Mouse (Mus musculus): ENCODE measurements around the gene Gm26566. TPM values are rescaled to one million over a fixed set of nuclear protein-coding genes. Genes with fewer than 3 reads are reported as not detected.
A peak's percentile ranks its signal among the peaks of the same experiment; 100 is the strongest.
"Not testable (repeated sequence)": the region's sequence is repeated elsewhere in the genome, so short reads cannot be mapped to it uniquely, and the experiment has no call there.

The Gm26566 gene
- polyA plus RNA-seq, 1 experiment, result 1.2 TPM

GRCm38 (mm10) chr4:88741426-88741825 is 19.8 kb downstream of the Gm26566 start:
- 89% methylated on average over 4 of the region's 4 CpGs for WGBS
- Histone ChIP-seq H3K27me3 (ENCODE audit: control insufficient read depth, insufficient read depth, low read length) (no peaks in the 10 kb centered on the region), H3K4me1 (ENCODE audit: control insufficient read depth, insufficient read depth, low read length) (no peaks in the 10 kb centered on the region), H3K4me3 (replicated peaks; ENCODE audit: insufficient read depth, low read depth, low read length) (no peak overlapping the region), H3K27ac (ENCODE audit: insufficient read depth, low read length) (no peak overlapping the region)
- DNase-seq, result no peak
- TF ChIP-seq POLR2A (IDR thresholded peaks at IDR 0.05; ENCODE audit: borderline replicate concordance, insufficient read depth, low read length) (no peak), CTCF (IDR thresholded peaks at IDR 0.05; ENCODE audit: borderline replicate concordance, insufficient read depth, low read depth, low read length) (no peak)

- H3K4me3 ChIP-seq (replicated peaks; ENCODE audit: insufficient read depth, low read depth, low read length), result no peak overlapping the region
- TF ChIP-seq POLR2A (IDR thresholded peaks at IDR 0.05; ENCODE audit: borderline replicate concordance, insufficient read depth, low read length) (no peak), CTCF (IDR thresholded peaks at IDR 0.05; ENCODE audit: borderline replicate concordance, insufficient read depth, low read depth, low read length) (no peak)
- H3K27me3 ChIP-seq (ENCODE audit: control insufficient read depth, insufficient read depth, low read length), result no peaks in the 10 kb centered on the region
- H3K4me1 ChIP-seq (ENCODE audit: control insufficient read depth, insufficient read depth, low read length), result no peaks in the 10 kb centered on the region
- H3K27ac ChIP-seq (ENCODE audit: insufficient read depth, low read length), result no peak overlapping the region
- DNase-seq, result no peak
- WGBS, result 74% methylated on average over 7 of the region's 7 CpGs
Observed at GRCm38 (mm10) chr4:88742771-88743371, 21.3 kb downstream of the Gm26566 start.

GRCm38 (mm10) chr4:88744207-88744606 is 22.6 kb downstream of the Gm26566 start:
- H3K4me3 ChIP-seq (replicated peaks; ENCODE audit: insufficient read depth, low read depth, low read length), result no peak overlapping the region
- no peaks in the 10 kb centered on the region for H3K27me3 ChIP-seq (ENCODE audit: control insufficient read depth, insufficient read depth, low read length)
- H3K27ac ChIP-seq (ENCODE audit: insufficient read depth, low read length), result no peak overlapping the region
- no peak for DNase-seq
- WGBS, result 59% methylated on average over 3 of the region's 3 CpGs
- no peaks in the 10 kb centered on the region for H3K4me1 ChIP-seq (ENCODE audit: control insufficient read depth, insufficient read depth, low read length)
- peak; percentile 44; the same call in 1 of the 2 replicates for TF ChIP-seq CTCF (IDR thresholded peaks at IDR 0.05; ENCODE audit: borderline replicate concordance, insufficient read depth, low read depth, low read length)
- TF ChIP-seq POLR2A (IDR thresholded peaks at IDR 0.05; ENCODE audit: borderline replicate concordance, insufficient read depth, low read length), result no peak

GRCm38 (mm10) chr4:88749926-88750325 is 28.3 kb downstream of the Gm26566 start:
- H3K4me1 ChIP-seq (ENCODE audit: control insufficient read depth, insufficient read depth, low read length), result no peaks in the 10 kb centered on the region
- H3K27ac ChIP-seq (ENCODE audit: insufficient read depth, low read length), result no peak overlapping the region
- H3K4me3 ChIP-seq (replicated peaks; ENCODE audit: insufficient read depth, low read depth, low read length), result no peak overlapping the region
- no peaks in the 10 kb centered on the region for H3K27me3 ChIP-seq (ENCODE audit: control insufficient read depth, insufficient read depth, low read length)
- WGBS, result 33% methylated on average over 6 of the region's 6 CpGs
- DNase-seq, result no peak
- TF ChIP-seq POLR2A (IDR thresholded peaks at IDR 0.05; ENCODE audit: borderline replicate concordance, insufficient read depth, low read length) (no peak), CTCF (IDR thresholded peaks at IDR 0.05; ENCODE audit: borderline replicate concordance, insufficient read depth, low read depth, low read length) (no peak)

- DNase-seq, result peak; percentile 77 to 80
- not testable (repeated sequence) for H3K27me3 ChIP-seq (ENCODE audit: control insufficient read depth, insufficient read depth, low read length); H3K4me3 ChIP-seq (replicated peaks; ENCODE audit: insufficient read depth, low read depth, low read length); H3K27ac ChIP-seq (ENCODE audit: insufficient read depth, low read length); H3K4me1 ChIP-seq (ENCODE audit: control insufficient read depth, insufficient read depth, low read length)
- 84% methylated on average over 15 of the region's 15 CpGs for WGBS
Observed at GRCm38 (mm10) chr4:88754818-88755340, 33.3 kb downstream of the Gm26566 start, which contains the start of gene Gm13271. Gene Gm13271, plus strand, starts transcription at chr4:88754868.

GRCm38 (mm10) chr4:88756581-88757513 is 35.2 kb downstream of the Gm26566 start:
- H3K4me3 ChIP-seq (replicated peaks; ENCODE audit: insufficient read depth, low read depth, low read length), result peak overlapping the region; percentile 70
- not testable (repeated sequence) for H3K4me1 ChIP-seq (ENCODE audit: control insufficient read depth, insufficient read depth, low read length); H3K27me3 ChIP-seq (ENCODE audit: control insufficient read depth, insufficient read depth, low read length)
- 9% methylated on average over 28 of the region's 31 CpGs for WGBS
- peak overlapping the region; percentile 41; the same call in 1 of the 2 replicates for H3K27ac ChIP-seq (ENCODE audit: insufficient read depth, low read length)
- DNase-seq, result peak; percentile 17 to 25

- 0% methylated on average over 21 of the region's 21 CpGs for WGBS
Observed at GRCm38 (mm10) chr4:88757628-88758031, 36.0 kb downstream of the Gm26566 start.

GRCm38 (mm10) chr4:88758751-88759150 is 37.1 kb downstream of the Gm26566 start:
- not testable (repeated sequence) for H3K27me3 ChIP-seq (ENCODE audit: control insufficient read depth, insufficient read depth, low read length); H3K27ac ChIP-seq (ENCODE audit: insufficient read depth, low read length); DNase-seq; H3K4me3 ChIP-seq (replicated peaks; ENCODE audit: insufficient read depth, low read depth, low read length); H3K4me1 ChIP-seq (ENCODE audit: control insufficient read depth, insufficient read depth, low read length)
- WGBS, result 91% methylated on average over 9 of the region's 9 CpGs

More at GRCm38 (mm10) chr4:88757628-88758031, 36.0 kb downstream of the Gm26566 start:
- H3K4me1 ChIP-seq (ENCODE audit: control insufficient read depth, insufficient read depth, low read length); H3K27me3 ChIP-seq (ENCODE audit: control insufficient read depth, insufficient read depth, low read length); H3K27ac ChIP-seq (ENCODE audit: insufficient read depth, low read length): not testable (repeated sequence)
- peak overlapping the region; percentile 70 for H3K4me3 ChIP-seq (replicated peaks; ENCODE audit: insufficient read depth, low read depth, low read length)
- TF ChIP-seq CTCF (IDR thresholded peaks at IDR 0.05; ENCODE audit: borderline replicate concordance, insufficient read depth, low read depth, low read length) (peak; percentile 70), POLR2A (IDR thresholded peaks at IDR 0.05; ENCODE audit: borderline replicate concordance, insufficient read depth, low read length) (peak; percentile 20; the same call in 1 of the 2 replicates)
- peak; percentile 89 to 94 for DNase-seq

- not testable (repeated sequence) for H3K27me3 ChIP-seq (ENCODE audit: control insufficient read depth, insufficient read depth, low read length); H3K27ac ChIP-seq (ENCODE audit: insufficient read depth, low read length); H3K4me3 ChIP-seq (replicated peaks; ENCODE audit: insufficient read depth, low read depth, low read length); H3K4me1 ChIP-seq (ENCODE audit: control insufficient read depth, insufficient read depth, low read length)
- peak; percentile 45 to 47 for DNase-seq
- WGBS, result 24% methylated on average over 9 of the region's 14 CpGs
Observed at GRCm38 (mm10) chr4:88759610-88760268, 38.1 kb downstream of the Gm26566 start, which contains the start of gene Gm13283. Gene Gm13283, plus strand, starts transcription at chr4:88760119.

GRCm38 (mm10) chr4:88760431-88760830 is 38.8 kb downstream of the Gm26566 start:
- H3K27me3 ChIP-seq (ENCODE audit: control insufficient read depth, insufficient read depth, low read length); H3K27ac ChIP-seq (ENCODE audit: insufficient read depth, low read length); H3K4me3 ChIP-seq (replicated peaks; ENCODE audit: insufficient read depth, low read depth, low read length); H3K4me1 ChIP-seq (ENCODE audit: control insufficient read depth, insufficient read depth, low read length): not testable (repeated sequence)
- DNase-seq, result peak; percentile 74 to 79
- under 1% methylated on average over 28 of the region's 28 CpGs for WGBS

GRCm38 (mm10) chr4:88761776-88762175 is 40.2 kb downstream of the Gm26566 start:
- not testable (repeated sequence) for H3K27ac ChIP-seq (ENCODE audit: insufficient read depth, low read length); H3K4me3 ChIP-seq (replicated peaks; ENCODE audit: insufficient read depth, low read depth, low read length); H3K27me3 ChIP-seq (ENCODE audit: control insufficient read depth, insufficient read depth, low read length); H3K4me1 ChIP-seq (ENCODE audit: control insufficient read depth, insufficient read depth, low read length)
- DNase-seq, result peak; percentile 72 to 74
- WGBS, result 72% methylated on average over 6 of the region's 8 CpGs

All from cerebellum, adult 2 months (tissue).